Mouse (Mus musculus) left cerebral cortex, adult 9 months (tissue): Measurements from ENCODE around the gene Abca7.
A peak's percentile ranks its signal among the peaks of the same experiment; 100 is the strongest.
"Not testable (repeated sequence)": the region's sequence is repeated elsewhere in the genome, so short reads cannot be mapped to it uniquely, and the experiment has no call there.

ENCODE experiments used
- DNase-seq, 2 experiments: peaks; one replicate each; pipeline ENCODE4 v3.0.0; 2022; ENCODE audit warnings: low spot score in 2 of 2

The Abca7 gene

DNA sequence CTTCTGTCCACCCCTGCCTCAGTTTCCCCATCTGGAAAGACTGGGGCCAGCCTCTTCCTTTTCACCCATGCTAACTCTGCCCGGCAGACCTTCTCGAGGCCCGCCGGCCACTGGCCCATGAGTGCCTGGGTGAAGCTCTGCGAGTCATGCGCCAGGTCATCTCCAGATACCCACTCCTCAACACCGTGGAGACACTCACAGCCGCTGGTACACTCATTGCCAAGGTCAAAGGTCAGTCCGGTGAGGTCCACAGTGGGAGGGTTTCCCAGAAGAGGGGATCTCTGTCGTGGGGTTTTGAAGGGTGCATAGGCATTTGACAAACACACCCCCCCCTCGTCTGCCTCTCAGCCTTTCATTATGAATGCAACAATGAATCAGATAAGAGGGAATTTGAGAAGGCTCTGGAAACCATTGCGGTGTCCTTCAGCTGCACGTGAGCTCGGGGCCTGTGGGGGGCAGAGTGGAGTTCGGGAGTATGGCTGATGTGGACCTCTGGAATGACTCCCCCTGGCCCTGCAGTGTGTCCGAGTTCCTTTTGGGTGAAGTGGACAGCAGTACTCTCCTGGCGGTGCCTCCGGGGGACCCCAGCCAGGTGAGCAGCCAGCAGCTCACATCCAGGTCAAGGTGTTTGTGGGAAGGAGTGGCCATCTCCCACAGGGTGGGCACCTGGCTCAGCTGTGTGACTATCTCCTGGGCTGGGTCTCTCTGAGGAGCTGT is 24.5 kb downstream of the Abca7 start:
- no peak for DNase-seq

DNA sequence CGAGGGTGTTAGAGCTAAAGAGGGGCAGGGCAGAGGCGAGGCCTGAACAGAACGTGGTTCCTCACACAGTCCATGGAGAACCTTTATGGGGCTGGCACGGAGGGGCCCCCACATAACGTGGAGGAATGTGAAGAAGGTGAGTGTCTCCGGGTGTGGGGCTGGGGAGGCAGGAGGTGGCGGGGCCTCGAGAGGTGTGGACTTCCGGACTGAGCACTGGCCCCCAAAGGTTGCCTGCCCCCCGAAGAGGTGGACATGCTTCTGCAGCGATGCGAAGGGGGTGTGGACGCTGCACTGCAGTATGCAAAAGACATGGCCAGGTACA is 25.0 kb downstream of the Abca7 start:
- DNase-seq = no peak

DNA sequence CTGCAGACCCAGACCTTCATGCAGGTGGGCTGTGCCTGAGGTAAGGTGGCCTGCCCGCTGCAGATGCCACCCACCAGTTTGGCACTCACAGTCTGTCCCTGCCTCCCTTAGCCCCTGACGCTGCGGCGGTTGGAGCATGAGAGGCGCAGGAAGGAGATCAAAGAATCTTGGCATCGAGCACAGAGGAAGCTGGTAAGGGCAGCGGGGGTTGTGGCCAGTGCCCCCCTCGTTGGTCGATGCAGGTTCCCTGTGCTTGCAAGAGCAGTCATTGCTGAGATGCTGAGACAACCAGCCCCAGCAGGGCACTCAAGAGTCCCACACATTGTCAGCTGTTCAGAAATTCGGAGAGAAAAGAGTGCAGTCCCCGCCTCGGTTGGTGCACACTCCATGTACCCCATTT is 25.9 kb downstream of the Abca7 start:
- no peak for DNase-seq

DNA sequence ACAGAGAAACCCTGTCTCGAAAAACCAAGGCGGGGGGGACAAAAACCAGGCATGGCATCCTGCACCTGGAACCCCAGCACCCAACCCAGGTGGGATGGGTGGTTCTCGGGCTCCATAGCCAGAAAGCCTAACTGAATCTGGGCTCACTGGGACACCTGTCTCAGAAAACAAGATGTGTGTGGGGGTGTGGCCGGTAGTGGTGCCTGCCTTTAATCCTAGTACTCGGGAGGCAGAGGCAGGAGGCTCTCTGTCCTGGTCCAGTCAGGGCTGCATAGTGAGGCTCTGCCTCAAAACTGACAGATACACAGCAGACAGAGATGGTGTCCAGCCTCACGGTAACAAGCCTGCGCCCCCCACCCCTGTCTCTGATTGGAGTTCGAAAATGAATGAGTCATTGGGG is 26.5 kb downstream of the Abca7 start:
- no peak for DNase-seq

DNA sequence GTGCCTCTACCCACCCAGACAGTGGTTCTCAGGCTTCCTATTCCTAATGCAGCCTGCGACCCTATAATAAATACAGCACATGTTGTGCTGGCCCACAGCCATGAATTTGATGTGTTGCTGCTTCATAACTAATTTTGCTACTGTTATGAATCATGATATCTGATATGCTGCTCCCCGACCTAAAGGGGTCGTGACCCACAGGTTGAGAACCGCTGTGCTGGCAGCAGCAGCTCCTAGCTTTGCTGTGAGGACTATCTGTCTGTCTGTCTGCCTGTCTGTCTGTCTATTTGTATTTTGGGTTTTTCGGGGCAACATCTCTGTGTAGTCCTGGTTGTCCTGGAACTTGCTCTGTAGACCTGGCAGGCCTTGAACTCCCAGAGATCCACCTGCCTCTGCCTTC is 27.5 kb downstream of the Abca7 start:
- no peak for DNase-seq

DNA sequence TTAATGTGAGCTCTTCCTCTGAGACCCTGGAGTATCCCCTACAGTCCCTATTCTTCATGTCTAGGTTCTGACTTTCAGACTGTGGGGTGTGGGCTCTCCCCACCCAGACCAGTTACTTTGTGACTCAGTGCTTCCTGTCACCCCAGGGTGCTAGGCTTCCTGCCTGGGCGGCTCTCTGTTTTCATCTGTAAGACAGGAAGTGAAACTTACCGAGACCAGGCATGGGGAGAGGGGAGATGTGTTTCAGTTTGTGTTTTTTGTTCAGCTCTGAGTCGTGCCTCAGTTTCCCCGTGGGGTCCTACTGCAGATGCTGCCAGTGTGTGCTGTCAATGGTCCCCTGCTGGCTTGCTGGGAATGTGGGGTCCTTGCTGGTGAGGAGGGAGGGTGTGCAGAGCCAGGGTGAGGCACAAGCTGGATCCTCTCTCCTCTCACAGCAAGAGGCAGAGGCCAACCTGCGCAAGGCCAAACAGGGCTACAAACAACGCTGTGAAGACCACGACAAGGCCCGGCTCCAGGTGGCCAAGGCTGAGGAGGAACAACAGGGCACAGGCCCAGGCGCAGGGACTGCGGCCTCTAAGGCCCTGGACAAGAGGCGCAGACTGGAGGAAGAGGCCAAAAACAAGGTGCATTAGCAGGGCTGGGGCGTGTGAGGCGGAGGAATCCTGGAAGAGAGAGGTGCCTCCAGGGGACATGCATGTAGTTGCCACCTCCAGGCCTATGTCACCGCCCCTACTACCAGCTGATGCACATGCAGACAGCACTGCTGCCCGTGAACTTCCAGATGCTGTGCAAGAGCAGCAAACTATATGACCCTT is 28.1 kb downstream of the Abca7 start:
- no peak for DNase-seq

DNA sequence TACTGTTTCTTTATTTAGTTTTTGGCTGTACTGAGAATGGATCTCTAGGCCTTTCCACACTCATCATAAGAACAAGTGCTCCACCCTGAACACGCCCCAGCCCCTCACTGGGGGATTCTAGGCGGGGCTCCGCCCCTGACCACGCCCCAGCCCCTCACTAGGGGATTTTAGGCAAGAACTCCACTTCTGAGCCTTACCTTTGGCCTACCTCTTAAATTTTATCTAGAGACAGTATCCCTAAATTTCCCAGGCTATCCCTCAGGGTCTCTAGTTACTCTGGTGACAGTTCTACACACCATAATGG is 28.7 kb downstream of the Abca7 start:
- no peak for DNase-seq

DNA sequence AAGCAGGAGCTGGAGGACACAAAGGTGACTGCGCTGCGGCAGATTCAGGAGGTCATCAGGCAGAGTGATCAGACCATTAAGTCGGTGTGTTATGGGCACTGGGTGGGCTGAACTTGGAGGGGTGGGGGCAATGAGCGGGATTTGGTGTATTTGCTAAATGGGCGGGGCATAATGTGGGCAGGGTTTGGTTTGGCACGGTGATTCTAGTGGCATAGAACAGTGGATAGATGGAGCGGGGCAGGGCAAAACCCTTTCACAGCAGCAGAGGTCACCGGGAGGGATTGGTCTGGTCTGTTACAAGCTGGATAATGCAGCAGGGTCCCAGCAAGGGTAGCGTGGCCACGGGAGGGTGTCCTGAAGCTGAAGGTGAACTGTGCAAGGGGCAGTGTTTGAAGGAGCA is 29.2 kb downstream of the Abca7 start:
- no peak for DNase-seq

DNA sequence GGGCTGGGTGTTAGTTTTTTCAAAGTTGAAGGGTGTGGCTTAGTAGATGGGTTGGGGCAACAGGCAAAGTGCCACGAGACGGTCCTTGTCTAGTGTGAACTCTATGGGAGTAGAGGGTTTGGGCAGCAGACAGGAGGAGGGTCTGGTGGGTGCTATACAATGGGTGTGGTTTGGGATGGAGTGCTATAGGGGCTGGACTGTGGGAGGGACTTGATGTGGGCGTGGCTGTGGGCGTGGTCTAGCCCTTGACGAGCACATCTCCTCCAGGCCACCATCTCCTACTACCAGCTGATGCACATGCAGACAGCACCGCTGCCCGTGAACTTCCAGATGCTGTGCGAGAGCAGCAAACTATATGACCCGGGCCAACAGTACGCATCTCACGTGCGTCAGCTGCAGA is 29.6 kb downstream of the Abca7 start:
- DNase-seq = no peak

DNA sequence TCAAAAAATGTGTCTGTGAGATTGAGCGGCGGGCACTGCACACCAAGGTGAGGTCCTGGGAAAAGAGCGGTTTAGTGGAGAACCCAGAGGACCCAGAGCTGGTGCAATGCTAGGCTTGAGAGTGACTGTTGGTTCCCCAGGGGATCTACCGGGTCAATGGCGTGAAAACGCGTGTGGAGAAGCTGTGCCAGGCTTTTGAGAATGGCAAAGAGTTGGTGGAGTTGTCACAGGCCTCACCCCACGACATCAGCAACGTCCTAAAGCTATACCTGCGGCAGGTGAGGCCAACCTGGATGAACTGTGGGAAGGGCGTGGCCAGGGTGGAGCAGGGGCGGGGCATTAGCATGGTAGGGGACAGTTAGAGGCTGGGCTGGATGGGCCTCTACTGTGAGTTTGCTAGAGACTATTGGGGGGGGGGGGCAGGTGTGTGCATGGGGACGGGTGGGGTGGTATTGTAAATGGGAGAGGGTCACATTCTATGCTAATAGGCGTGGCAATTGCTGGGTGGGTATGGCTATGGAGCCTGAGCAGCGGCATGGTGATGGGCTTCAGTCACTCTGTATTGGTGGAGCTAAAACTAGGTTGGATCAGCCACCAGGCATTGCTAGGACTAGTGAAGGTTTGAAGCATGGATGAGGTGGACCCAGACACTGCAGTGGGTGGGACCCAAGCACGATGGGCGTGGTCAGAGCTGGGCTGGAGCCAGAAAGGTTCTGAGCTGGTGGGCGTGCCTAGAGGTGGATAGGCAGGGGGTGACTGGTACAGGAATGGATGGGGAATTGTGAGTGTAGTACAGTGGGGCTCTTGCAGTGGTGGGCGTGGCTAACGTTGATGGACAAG is 31.6 kb downstream of the Abca7 start:
- DNase-seq = no peak

DNA sequence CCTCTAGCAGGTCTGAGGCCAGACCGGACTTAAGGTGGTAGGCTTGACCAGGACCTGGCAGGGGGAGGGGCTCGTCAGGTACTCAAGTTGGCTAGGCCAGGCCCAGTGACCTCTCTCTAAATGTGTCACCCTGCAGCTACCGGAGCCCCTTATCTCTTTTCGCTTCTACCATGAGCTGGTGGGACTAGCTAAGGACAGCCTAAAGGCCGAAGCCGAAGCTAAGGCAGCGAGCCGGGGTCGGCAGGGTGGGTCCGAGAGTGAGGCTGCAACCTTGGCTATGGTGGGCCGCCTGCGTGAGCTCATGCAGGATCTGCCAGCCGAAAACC is 32.2 kb downstream of the Abca7 start:
- DNase-seq = no peak

DNA sequence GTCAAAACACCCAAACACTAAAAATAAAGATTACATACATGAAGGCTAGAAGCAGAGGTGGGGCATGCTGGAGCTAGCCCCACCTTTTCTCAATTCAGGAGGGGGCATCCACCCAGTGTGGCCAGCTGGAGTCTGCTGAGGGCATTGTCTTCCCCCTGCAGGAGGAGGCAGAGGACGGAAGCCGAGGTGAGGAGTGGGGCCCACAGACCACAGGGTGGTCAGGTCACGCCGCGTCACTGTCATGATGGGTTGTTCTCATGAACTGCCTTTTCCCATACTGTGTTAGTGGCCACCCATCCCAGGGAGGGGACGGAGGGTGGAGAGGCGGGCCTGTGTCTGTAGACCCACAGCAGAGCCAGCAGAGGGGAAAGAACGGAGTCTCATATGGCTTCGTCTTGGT is 33.9 kb downstream of the Abca7 start:
- DNase-seq = no peak

DNA sequence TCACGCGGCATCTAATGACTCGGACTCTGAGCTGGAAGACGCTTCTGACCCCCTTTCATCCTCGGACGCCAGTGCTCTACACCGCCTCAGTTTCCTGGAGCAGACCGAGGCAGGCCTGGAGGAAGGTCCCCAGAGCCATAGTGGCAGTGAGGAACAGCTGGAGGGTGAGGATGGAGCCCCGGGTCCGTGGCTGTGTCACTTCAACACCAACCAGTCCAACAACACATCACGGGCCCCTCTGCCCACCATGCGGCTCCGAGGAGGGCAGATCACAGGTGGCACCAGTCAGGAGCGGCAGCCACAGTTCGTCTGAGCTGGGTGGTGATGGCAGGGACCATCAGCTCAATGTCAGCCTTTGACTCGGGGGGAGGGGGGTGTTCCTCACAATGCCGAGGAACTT is 34.4 kb downstream of the Abca7 start:
- no peak for DNase-seq

DNA sequence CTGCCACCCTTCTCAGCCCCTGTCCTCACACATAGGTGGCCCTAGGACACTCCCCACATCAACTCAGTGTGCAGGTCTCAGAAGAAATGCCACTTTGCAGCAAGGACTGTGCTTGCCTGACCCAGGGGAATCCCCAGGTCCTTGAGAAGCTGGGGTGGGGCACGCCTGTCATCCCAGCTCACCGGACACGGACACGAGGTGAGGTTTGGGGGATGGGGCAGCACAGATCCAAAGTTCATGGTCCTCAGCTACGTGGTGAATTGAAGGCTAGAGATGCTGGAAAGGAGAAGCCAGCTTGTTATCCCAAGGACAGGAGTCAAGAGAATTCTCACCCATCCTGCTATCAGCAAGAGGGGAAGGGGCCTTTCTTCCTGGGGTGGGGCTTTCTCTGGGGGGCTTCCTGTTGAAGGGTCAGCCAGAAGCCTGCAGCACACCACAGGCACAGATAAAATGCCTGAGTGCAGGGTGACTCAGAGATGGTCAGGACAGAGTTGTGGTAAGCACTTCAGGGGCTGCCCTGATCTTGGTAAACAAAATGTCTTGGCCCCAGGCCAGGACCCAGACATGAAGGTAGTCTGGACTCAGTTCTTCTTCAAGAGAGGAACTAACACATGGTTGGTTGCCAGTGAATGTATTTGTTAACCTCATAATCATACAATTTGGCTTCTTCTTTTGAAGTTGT is 36.6 kb downstream of the Abca7 start:
- no peak for DNase-seq

DNA sequence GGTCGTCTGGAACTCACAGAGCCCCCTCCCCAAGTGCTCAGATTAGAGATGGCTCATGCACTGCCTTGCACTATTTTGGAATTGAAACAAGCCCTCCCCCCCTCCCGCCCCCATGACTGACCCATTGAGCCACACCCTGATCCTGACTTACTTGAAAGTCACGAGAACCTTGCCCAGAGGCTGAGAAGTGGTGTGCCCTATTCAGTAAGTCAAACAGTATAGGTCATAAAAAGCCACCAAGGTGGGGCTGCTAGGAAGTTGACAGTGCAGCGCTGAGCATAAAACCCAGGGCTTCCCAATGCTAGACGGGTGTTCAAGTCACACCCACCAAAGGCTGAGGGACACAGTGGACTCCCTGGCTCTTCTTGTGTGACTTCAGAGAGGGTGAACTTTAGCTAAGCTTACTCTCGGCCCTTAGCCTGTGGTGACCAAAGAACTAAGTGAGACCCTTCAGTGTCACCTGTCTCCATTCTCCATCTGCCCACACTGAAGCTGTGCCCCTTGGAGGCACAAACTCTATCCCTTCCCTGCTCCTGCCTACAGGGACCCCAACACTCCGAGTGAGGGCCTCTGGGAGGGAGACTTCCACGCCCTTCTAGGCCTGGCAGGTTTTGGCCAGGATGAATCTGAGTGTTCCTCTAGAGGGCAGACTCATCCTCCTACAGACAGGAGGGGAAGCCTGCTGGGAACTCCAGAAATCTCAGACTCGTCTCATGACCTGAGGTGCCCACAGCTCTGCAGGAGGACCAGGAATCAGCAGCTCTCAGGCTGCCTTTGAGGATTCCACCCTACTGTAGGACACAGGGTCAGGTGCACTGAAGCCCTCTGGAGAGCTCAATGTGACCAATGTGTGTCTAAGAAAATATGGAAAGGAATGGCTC is 37.5 kb downstream of the Abca7 start:
- no peak for DNase-seq

DNA sequence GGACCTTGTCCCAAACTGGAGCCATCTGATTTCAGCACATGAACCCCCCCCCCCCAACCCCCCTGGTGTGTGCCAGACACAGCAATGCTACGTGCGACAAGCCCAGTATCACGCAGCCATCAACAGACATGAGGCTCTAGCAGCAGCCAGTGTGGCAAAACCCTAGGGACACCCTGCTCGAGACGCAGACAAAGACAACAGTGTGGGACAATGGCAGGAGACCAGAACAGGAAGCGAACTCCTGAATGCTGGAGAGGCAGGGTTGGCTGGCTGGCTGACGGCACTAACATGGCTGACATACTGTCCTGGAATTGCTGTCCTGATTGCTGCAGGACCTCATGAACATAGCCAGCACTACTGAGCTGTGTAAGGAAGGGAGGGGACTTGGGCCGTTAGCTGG is 38.9 kb downstream of the Abca7 start:
- no peak for DNase-seq

DNA sequence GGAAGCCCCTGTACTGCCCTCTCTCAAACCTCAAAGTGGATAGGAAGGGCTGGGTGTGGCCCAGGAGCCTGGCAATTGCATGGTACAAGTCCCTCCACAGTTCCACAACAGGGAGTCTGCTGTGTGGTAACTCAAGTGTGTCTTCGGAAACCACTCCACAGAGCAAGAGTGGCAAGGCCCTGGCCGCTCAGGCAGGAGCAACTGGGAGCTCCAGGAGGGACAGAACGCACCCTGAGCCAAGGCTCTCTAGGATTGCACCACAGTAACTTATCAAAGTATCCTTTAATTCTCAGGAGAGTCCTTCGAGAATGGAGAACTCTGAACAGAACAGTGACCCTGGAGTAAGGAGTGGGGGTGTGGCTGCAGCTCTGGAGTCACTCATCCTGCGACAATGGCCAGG is 39.4 kb downstream of the Abca7 start:
- DNase-seq = no peak

DNA sequence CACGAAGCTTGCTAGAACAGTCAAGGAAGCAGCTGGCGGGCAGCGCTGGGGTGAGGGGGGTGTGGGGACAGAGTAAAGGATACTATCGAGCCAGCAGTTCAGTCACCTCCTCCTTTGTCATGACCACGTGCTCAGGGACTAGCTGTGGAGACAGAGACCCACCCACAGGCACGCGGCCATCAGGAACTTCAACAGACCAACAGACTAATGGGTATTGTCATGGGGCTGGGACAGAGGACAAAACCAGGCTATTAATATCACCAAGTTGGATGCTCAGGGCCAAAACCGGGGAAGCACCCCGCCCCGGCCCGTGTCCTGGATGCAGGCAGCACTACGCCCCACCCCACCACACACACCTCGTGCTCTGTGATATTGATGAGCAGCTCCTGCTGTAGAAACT is 40.5 kb downstream of the Abca7 start:
- DNase-seq = no peak

DNA sequence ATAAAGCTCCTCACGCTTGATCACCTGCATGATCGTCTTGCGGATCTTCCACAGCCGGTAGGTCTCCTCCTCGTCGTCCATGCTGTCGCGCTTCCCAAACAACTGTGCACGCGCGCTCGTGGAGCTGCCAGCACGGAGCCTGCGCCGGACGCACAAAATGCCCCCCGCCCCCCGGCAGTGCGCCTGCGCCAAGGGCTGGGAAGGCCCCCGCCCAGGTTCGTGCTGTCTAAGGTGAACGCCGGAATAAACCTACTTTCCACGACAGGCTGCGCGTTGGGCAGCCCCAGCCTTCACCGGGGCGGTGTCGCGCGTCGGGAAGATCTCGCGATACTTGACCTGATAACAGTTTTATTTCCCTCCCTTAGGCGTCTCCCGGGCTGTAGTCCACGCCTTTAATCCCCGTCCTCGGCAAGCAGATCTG is 43.3 kb downstream of the Abca7 start, which contains the start of gene Polr2e:
Gene Polr2e (minus strand): TSS at position 237 of the 421 bp plus-strand sequence.
- DNase-seq = peak; percentile 98 to 99

DNA sequence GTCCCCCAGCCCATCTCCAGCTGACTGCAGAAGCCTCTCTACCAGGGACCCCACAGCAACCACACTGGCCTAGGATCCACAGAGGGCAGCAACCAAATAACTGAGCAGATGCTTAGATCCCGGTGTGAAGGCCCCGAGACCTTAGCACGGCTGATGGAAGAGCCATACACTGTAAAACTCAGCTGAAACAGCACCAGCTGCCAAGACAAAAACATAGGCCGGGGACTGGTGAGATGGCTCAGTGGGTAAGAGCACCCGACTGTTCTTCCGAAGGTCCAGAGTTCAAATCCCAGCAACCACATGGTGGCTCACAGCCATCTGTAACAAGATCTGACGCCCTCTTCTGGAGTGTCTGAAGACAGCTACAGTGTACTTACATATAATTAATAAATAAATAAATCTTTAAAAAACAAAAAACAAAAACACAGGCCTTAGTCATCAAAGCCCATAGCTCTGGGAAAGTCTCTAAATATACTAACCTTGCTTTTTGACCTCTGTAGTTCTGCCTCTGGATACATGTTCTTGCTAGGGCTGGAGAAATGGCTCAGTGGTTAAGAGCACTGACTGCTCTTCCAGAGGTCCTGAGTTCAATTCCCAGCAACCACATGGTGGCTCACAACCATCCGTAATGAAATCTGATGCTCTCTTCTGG is 45.2 kb downstream of the Abca7 start:
- DNase-seq = not testable (repeated sequence)

DNA sequence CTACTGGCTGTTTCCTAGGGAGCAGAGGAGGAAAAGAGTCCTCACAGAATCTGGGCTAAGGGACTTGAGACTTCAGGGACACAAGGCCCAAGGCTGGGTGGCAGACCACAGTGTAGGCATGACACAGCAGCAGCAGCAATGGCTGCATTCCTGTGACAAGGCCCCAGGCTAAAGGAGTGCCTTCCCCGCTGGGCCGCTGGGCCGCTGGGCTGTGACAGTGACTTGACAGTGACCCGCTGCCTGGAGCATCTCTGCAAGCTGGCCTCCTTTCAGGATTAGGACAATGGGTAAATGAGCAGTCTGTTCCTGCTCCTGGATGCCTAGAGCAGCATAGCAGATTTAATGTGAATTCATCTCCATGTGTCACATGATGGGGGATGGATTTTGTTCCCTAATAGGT is 47.8 kb downstream of the Abca7 start:
- DNase-seq = no peak
